Mouse (Mus musculus) heart, embryonic 12.5 days (tissue): ENCODE data around the gene Fbn1. TPM values are rescaled to one million over a fixed set of nuclear protein-coding genes. Genes with fewer than 3 reads are reported as not detected.

Experiments used
- ATAC-seq: fragments of 200-750 bp; cut with Nextera tagmentation; 2 replicates; pipeline ENCODE4 v1.8.0; 2017; ENCODE audit warnings: moderate TSS enrichment, moderate library complexity; ENCODE audit not compliant: insufficient number of reproducible peaks, low FRiP score
- H3K27ac ChIP-seq: fragments of 300-500 bp; sonication (generic); 2 replicates; pipeline ENCODE4 v1.5.1; 2016; ENCODE audit warnings: mild to moderate bottlenecking, moderate library complexity; ENCODE audit not compliant: poor library complexity, severe bottlenecking
- H3K27me3 ChIP-seq: fragments of 300-500 bp; sonication (generic); replicated peaks from 2 replicates; pipeline ENCODE4 v1.6.1; 2016; ENCODE audit warnings: mild to moderate bottlenecking, moderate library complexity
- H3K36me3 ChIP-seq: fragments of 300-500 bp; sonication (generic); 2 replicates; pipeline ENCODE4 v1.6.1; 2016; ENCODE audit warnings: mild to moderate bottlenecking, moderate library complexity
- H3K4me1 ChIP-seq: fragments of 300-500 bp; sonication (generic); replicated peaks from 2 replicates; pipeline ENCODE4 v1.6.1; 2016; ENCODE audit warnings: mild to moderate bottlenecking
- H3K4me2 ChIP-seq: fragments of 300-500 bp; sonication (generic); 2 replicates; pipeline ENCODE4 v1.6.1; 2016; ENCODE audit warnings: mild to moderate bottlenecking, moderate library complexity
- H3K4me3 ChIP-seq: fragments of 300-500 bp; sonication (generic); 2 replicates; pipeline ENCODE4 v1.5.1; 2016; ENCODE audit warnings: mild to moderate bottlenecking
- H3K9ac ChIP-seq: fragments of 300-500 bp; sonication (generic); 2 replicates; pipeline ENCODE4 v1.6.1; 2016; ENCODE audit warnings: mild to moderate bottlenecking, moderate library complexity
- H3K9me3 ChIP-seq: fragments of 300-500 bp; sonication (generic); replicated peaks from 2 replicates; pipeline ENCODE4 v1.6.1; 2016; ENCODE audit warnings: mild to moderate bottlenecking, moderate library complexity
- WGBS: fragments of 180-500 bp; shearing (Covaris S2); methylation state at CpG from one replicate; pipeline ENCODE4 v1.1.7; 2016; 5-methylcytosine and 5-hydroxymethylcytosine counted together
- polyA plus RNA-seq: library from polyadenylated mRNA; unstranded; fragments of >200 nt; fragmentation: Nextera tagmentation; extraction: Ambion mirVana; gene quantifications from 2 replicates; pipeline ENCODE4 v1.2.1, GENCODE M21; 2016

Gene Fbn1
- 38.8 and 44.1 TPM in 2 replicates for polyA plus RNA-seq

GRCm38 (mm10) chr2:125507893-125508292 is at the start of gene Fbn1:
TSS of gene Fbn1 (minus strand) at chr2:125507993.
- Histone ChIP-seq H3K4me1 (0 out of 2 replicates have a peak, but pooled peaks cover 6% of the 10 kb centered on the region), H3K27me3 (no peaks in the 10 kb centered on the region), H3K27ac (peak within 1 kb of the TSS; percentile 76), H3K36me3 (peaks cover 2% of the 10 kb centered on the region; the same call in 1 of the 2 replicates), H3K9ac (peak within 1 kb of the TSS; percentile 83), H3K4me3 (peak within 1 kb of the TSS; percentile 69), H3K4me2 (peak within 1 kb of the TSS; percentile 83), H3K9me3 (no peaks in the 10 kb centered on the region)
- ATAC-seq: no peak
- 80% methylated on average over 4 of the region's 4 CpGs for WGBS

- Histone ChIP-seq H3K4me3 (no peak overlapping the region), H3K4me2 (no peak overlapping the region), H3K27ac (no peak overlapping the region), H3K9ac (no peak overlapping the region), H3K9me3 (no peaks in the 10 kb centered on the region), H3K36me3 (no peaks in the 10 kb centered on the region), H3K4me1 (peaks cover 9% of the 10 kb centered on the region), H3K27me3 (no peaks in the 10 kb centered on the region)
- ATAC-seq: no peak
- WGBS: 78% methylated on average over 6 of the region's 6 CpGs
These were observed 48.0 kb upstream of the Fbn1 start for GRCm38 (mm10) chr2:125555830-125556229.

GRCm38 (mm10) chr2:125548806-125549578 is 41.2 kb upstream of the Fbn1 start:
- Histone ChIP-seq H3K36me3 (no peaks in the 10 kb centered on the region), H3K4me3 (no peak overlapping the region), H3K27me3 (no peaks in the 10 kb centered on the region), H3K9me3 (0 out of 2 replicates have a peak, but pooled peaks cover 2% of the 10 kb centered on the region), H3K27ac (no peak overlapping the region), H3K4me1 (0 out of 2 replicates have a peak, but pooled peaks cover 2% of the 10 kb centered on the region), H3K9ac (no peak overlapping the region), H3K4me2 (no peak overlapping the region)
- WGBS: 52% methylated on average over 1 of the region's 1 CpGs
- no peak for ATAC-seq

GRCm38 (mm10) chr2:125544986-125545385 is 37.2 kb upstream of the Fbn1 start:
- H3K9ac ChIP-seq: no peak overlapping the region
- no peak overlapping the region for H3K4me2 ChIP-seq
- H3K4me1 ChIP-seq: 0 out of 2 replicates have a peak, but pooled peaks cover 2% of the 10 kb centered on the region
- H3K9me3 ChIP-seq: 0 out of 2 replicates have a peak, but pooled peaks cover 2% of the 10 kb centered on the region
- no peak for ATAC-seq
- H3K36me3 ChIP-seq: no peaks in the 10 kb centered on the region
- H3K27ac ChIP-seq: no peak overlapping the region
- WGBS: 79% methylated on average over 3 of the region's 3 CpGs
- no peak overlapping the region for H3K4me3 ChIP-seq
- H3K27me3 ChIP-seq: no peaks in the 10 kb centered on the region

GRCm38 (mm10) chr2:125543646-125544045 is 35.9 kb upstream of the Fbn1 start:
- Histone ChIP-seq H3K4me1 (0 out of 2 replicates have a peak, but pooled peaks cover 2% of the 10 kb centered on the region), H3K36me3 (no peaks in the 10 kb centered on the region), H3K9ac (no peak overlapping the region), H3K27me3 (no peaks in the 10 kb centered on the region), H3K9me3 (0 out of 2 replicates have a peak, but pooled peaks cover 2% of the 10 kb centered on the region), H3K4me3 (no peak overlapping the region), H3K27ac (no peak overlapping the region), H3K4me2 (no peak overlapping the region)
- WGBS: 56% methylated on average over 1 of the region's 1 CpGs
- no peak for ATAC-seq

- no peaks in the 10 kb centered on the region for H3K27me3 ChIP-seq
- H3K27ac ChIP-seq: no peak overlapping the region
- no peaks in the 10 kb centered on the region for H3K4me1 ChIP-seq
- H3K4me3 ChIP-seq: no peak overlapping the region
- H3K9me3 ChIP-seq: 0 out of 2 replicates have a peak, but pooled peaks cover 2% of the 10 kb centered on the region
- H3K4me2 ChIP-seq: no peak overlapping the region
- no peak for ATAC-seq
- no peak overlapping the region for H3K9ac ChIP-seq
- WGBS: 54% methylated on average over 7 of the region's 7 CpGs
- no peaks in the 10 kb centered on the region for H3K36me3 ChIP-seq
These were observed 33.7 kb upstream of the Fbn1 start for GRCm38 (mm10) chr2:125541451-125541850.

- Histone ChIP-seq H3K9ac (no peak overlapping the region), H3K36me3 (no peaks in the 10 kb centered on the region), H3K4me1 (no peaks in the 10 kb centered on the region), H3K27me3 (no peaks in the 10 kb centered on the region), H3K9me3 (0 out of 2 replicates have a peak, but pooled peaks cover under 1% of the 10 kb centered on the region), H3K4me3 (no peak overlapping the region), H3K4me2 (no peak overlapping the region), H3K27ac (no peak overlapping the region)
- WGBS: 71% methylated on average over 7 of the region's 7 CpGs
- no peak for ATAC-seq
These were observed 32.8 kb upstream of the Fbn1 start for GRCm38 (mm10) chr2:125540579-125540978.

- Histone ChIP-seq H3K27me3 (no peaks in the 10 kb centered on the region), H3K4me3 (no peak overlapping the region), H3K4me1 (no peaks in the 10 kb centered on the region), H3K27ac (no peak overlapping the region), H3K9me3 (no peaks in the 10 kb centered on the region), H3K9ac (no peak overlapping the region), H3K4me2 (no peak overlapping the region), H3K36me3 (no peaks in the 10 kb centered on the region)
- WGBS: 74% methylated on average over 3 of the region's 3 CpGs
- no peak for ATAC-seq
These were observed 31.8 kb upstream of the Fbn1 start for GRCm38 (mm10) chr2:125539640-125540039.

GRCm38 (mm10) chr2:125530665-125531064 is 22.9 kb upstream of the Fbn1 start:
- ATAC-seq: peak; percentile 80
- 38% methylated on average over 6 of the region's 6 CpGs for WGBS
- H3K27ac ChIP-seq: no peak overlapping the region; the same call in 1 of the 2 replicates
- H3K4me2 ChIP-seq: peak overlapping the region; percentile 11; the same call in 1 of the 2 replicates
- H3K9me3 ChIP-seq: no peaks in the 10 kb centered on the region
- no peaks in the 10 kb centered on the region for H3K36me3 ChIP-seq
- no peaks in the 10 kb centered on the region for H3K27me3 ChIP-seq
- H3K4me3 ChIP-seq: no peak overlapping the region
- peaks cover 15% of the 10 kb centered on the region for H3K4me1 ChIP-seq
- H3K9ac ChIP-seq: no peak overlapping the region

GRCm38 (mm10) chr2:125526566-125526965 is 18.8 kb upstream of the Fbn1 start:
- no peak overlapping the region for H3K4me3 ChIP-seq
- no peak overlapping the region for H3K27ac ChIP-seq
- WGBS: 78% methylated on average over 5 of the region's 5 CpGs
- H3K4me2 ChIP-seq: no peak overlapping the region
- H3K36me3 ChIP-seq: no peaks in the 10 kb centered on the region
- no peak overlapping the region for H3K9ac ChIP-seq
- H3K27me3 ChIP-seq: no peaks in the 10 kb centered on the region
- no peak for ATAC-seq
- 0 out of 2 replicates have a peak, but pooled peaks cover under 1% of the 10 kb centered on the region for H3K9me3 ChIP-seq
- H3K4me1 ChIP-seq: peaks cover 15% of the 10 kb centered on the region

GRCm38 (mm10) chr2:125525484-125525883 is 17.7 kb upstream of the Fbn1 start:
- Histone ChIP-seq H3K9me3 (0 out of 2 replicates have a peak, but pooled peaks cover 4% of the 10 kb centered on the region), H3K9ac (no peak overlapping the region), H3K4me3 (no peak overlapping the region), H3K27ac (no peak overlapping the region), H3K4me1 (peaks cover 9% of the 10 kb centered on the region), H3K27me3 (no peaks in the 10 kb centered on the region), H3K4me2 (no peak overlapping the region), H3K36me3 (no peaks in the 10 kb centered on the region)
- ATAC-seq: no peak
- WGBS: 74% methylated on average over 2 of the region's 2 CpGs
